Mouse (Mus musculus) testis, adult 2 months (tissue): Measurements from ENCODE around the gene Ano8.

ENCODE experiments used
- CTCF ChIP-seq: fragments of 200-500 bp; IDR thresholded peaks from 2 replicates; pipeline ENCODE4 v1.5.1; 2012; ENCODE audit warnings: low read depth, mild to moderate bottlenecking, inconsistent platforms, low read length, moderate library complexity; ENCODE audit not compliant: control insufficient read depth, insufficient read depth, insufficient replicate concordance
- POLR2A ChIP-seq: fragments of 200-500 bp; IDR thresholded peaks from 2 replicates; pipeline ENCODE4 v1.6.1; 2012; ENCODE audit warnings: low read depth, mild to moderate bottlenecking, inconsistent platforms, low read length, moderate library complexity; ENCODE audit not compliant: control insufficient read depth

- no peak for TF ChIP-seq CTCF
- no peak for TF ChIP-seq POLR2A
Measured at GRCm38 (mm10) chr8:71437041-71437440, 48.7 kb downstream of the Ano8 start.
